Mouse (Mus musculus): ENCODE results near the gene Itga9.

Itga9 gene

GRCm38 (mm10) chr9:118866949-118867348, 260.5 kb downstream of the Itga9 start:
- no peak for DNase-seq (ENCODE audit: low read depth in 2 of 2, low spot score in 2 of 2)

GRCm38 (mm10) chr9:118867851-118868250, 261.4 kb downstream of the Itga9 start:
- DNase-seq (ENCODE audit: low read depth in 2 of 2, low spot score in 2 of 2) = no peak

- peak; percentile 46 to 60 for DNase-seq (ENCODE audit: low read depth in 2 of 2, low spot score in 2 of 2)
Measured at GRCm38 (mm10) chr9:118871089-118871488, 264.6 kb downstream of the Itga9 start.

DNA sequence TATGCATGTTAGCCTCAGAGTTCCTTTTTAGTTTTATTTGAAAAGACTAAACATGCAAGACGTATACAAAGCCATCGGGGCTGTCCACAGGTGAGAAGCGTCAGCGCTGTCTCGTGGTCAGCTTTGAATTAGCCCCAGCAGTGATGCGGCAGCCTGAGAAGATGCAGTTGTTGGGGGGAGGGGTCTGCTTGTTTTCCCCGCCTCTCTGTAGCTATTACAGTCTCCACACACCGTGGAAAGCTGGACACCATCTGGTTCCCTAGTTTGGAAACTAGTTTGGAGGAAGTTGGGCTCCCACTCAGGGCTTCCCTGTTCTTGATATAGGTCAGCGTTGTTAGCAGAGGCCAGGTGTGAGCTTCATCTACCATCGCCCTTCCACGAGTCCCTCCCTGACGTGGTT, 266.5 kb downstream of the Itga9 start:
- DNase-seq (ENCODE audit: low read depth in 2 of 2, low spot score in 2 of 2) = no peak

DNA sequence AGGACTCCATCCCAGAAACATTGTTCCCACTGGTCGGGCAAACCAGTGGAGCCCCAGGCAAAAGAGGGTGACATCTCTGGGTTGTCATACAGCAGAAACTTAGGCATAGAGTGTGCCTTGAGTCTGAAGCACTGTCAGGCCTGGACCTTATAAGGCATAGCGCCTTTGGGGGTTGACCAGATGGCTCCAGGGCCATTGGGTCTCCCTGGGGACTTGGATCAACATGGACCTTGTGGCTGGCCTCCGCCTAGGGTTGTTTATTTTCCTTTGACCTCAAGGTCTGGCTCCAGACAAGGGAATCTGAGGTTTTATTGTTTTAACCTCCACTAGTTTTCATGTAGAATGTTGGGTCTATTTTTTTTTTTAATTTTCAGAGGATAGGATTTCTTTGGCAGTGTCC, 267.1 kb downstream of the Itga9 start:
- DNase-seq (ENCODE audit: low read depth in 2 of 2, low spot score in 2 of 2) = no peak

GRCm38 (mm10) chr9:118875705-118876104, 269.2 kb downstream of the Itga9 start:
- no peak for DNase-seq (ENCODE audit: low read depth in 2 of 2, low spot score in 2 of 2)

DNA sequence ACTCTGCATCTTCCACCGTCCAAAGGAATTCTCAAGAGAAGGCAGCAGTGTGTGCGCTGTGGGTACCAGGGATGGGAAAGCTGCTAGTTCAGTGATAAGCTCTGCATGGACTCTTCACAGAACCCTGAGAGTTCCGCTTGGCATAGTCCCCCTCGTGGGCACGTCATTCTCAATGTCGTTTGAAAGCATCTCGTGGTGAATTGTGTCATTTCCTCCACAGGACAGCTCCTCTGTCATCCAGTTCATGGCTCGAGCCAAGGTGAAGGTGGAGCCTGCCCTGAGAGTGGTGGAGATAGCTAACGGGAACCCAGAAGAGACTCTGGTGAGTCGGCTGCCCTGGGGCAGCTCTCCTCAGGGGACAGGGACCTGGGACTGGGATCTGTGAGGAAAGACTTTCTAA, 270.4 kb downstream of the Itga9 start:
- DNase-seq (ENCODE audit: low read depth in 2 of 2, low spot score in 2 of 2) = no peak

DNA sequence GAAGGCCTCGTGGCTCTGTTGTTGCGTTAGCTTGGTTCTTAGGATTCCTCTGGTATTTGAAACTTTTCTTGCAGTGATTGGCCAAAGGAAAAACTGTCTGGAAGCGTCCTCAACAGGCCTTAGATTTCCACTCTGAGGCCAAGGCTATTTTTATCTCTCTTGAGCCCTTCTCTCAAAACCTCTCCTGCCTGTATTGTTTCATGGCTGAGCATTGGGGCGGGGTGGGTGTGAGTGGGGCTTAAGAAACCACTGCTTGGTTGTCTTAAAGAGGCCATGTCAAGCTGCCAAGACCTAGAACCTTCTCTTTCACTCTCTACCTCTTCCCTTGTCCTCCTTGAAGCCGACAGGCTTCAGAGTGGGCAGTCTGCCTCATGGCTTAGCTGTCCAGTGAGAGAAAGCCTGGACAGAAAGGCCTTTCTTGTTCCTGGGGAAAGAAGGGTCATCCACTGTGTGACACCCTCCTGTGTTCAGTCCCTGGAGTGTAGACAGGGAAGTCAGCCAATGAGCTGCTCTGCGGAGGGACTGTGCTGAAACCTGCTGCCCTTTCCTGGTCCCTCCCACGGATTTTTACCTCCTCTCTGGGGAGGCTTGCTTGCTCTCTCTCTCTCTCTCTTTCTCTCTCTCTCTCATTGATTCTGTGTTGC, 271.0 kb downstream of the Itga9 start:
- no peak for DNase-seq (ENCODE audit: low read depth in 2 of 2, low spot score in 2 of 2)

GRCm38 (mm10) chr9:118878596-118878995, 272.1 kb downstream of the Itga9 start:
- DNase-seq (ENCODE audit: low read depth in 2 of 2, low spot score in 2 of 2) = no peak

- peak in 1 of 2 experiments; percentile 5 for DNase-seq (ENCODE audit: low read depth in 2 of 2, low spot score in 2 of 2)
Measured at GRCm38 (mm10) chr9:118881281-118881945, 274.9 kb downstream of the Itga9 start.

- no peak for DNase-seq (ENCODE audit: low read depth in 2 of 2, low spot score in 2 of 2)
Measured at GRCm38 (mm10) chr9:118881946-118882284, 275.4 kb downstream of the Itga9 start.

- DNase-seq (ENCODE audit: low read depth in 2 of 2, low spot score in 2 of 2) = no peak
Measured at GRCm38 (mm10) chr9:118883150-118883549, 276.7 kb downstream of the Itga9 start.

DNA sequence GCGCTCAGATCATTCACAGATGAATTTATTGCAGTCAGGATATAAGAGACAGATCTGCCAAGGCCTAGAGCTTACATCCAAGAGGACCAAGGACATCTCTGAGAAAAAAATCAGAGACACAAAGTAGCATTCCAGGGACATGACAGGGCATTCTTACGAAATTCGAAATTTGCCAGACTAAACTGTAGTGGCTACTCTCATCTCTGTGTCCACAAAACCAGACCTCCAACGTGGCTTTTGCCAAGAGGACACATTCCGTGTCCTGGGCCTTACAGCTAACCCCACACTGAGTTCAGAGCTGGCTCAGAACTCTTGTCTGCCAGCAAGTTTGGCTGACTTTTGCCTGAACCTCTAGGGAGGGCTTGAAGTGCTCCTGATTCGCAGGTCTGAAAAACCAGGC, 279.3 kb downstream of the Itga9 start:
- DNase-seq (ENCODE audit: low read depth in 2 of 2, low spot score in 2 of 2) = no peak

- DNase-seq (ENCODE audit: low read depth in 2 of 2, low spot score in 2 of 2) = no peak
Measured at GRCm38 (mm10) chr9:118887201-118887600, 280.7 kb downstream of the Itga9 start.

DNA sequence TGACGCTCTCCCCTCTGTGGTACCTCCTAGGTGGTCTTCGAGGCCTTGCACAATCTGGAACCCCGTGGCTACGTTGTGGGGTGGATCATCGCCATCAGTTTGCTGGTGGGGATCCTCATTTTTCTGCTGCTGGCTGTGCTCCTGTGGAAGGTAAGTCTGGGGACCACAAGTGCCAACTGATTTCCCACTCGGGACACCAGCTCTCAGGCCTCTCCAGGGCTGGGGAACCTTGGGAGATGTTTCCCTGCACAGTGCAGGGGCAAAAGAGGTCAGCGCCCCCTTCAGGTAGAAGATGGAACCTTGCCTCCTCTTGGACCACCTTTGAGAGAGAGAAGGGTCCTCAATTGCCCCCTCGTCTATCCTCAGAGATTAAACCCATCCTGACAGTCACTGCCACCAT, 281.2 kb downstream of the Itga9 start:
- DNase-seq (ENCODE audit: low read depth in 2 of 2, low spot score in 2 of 2) = no peak

- DNase-seq (ENCODE audit: low read depth in 2 of 2, low spot score in 2 of 2) = no peak
Measured at GRCm38 (mm10) chr9:118890149-118890548, 283.7 kb downstream of the Itga9 start.

- no peak for DNase-seq (ENCODE audit: low read depth in 2 of 2, low spot score in 2 of 2)
Measured at GRCm38 (mm10) chr9:118890645-118891044, 284.2 kb downstream of the Itga9 start.

GRCm38 (mm10) chr9:118891068-118891467, 284.6 kb downstream of the Itga9 start:
- DNase-seq (ENCODE audit: low read depth in 2 of 2, low spot score in 2 of 2) = no peak

- DNase-seq (ENCODE audit: low read depth in 2 of 2, low spot score in 2 of 2) = no peak
Measured at GRCm38 (mm10) chr9:118891593-118891992, 285.1 kb downstream of the Itga9 start.

- DNase-seq (ENCODE audit: low read depth in 2 of 2, low spot score in 2 of 2) = no peak
Measured at GRCm38 (mm10) chr9:118895101-118895500, 288.6 kb downstream of the Itga9 start.

DNA sequence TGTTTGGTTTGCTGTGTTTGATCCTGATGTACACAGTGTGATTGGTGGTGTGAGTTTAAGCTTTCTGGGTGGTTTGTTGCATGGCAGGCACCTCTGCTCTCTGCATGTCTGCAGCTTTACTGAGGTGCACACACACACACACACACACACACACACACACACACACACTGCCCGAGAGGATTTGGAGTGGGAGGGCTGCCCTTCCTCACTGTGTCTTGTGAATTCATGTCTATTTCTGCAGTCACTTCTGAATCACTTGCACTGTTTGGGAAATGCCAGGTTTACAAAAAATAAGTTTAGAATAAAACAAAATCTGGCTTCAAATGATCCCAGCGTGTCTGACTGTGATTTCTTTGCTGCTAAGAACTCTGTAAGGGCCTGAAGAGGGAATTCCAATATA, 294.2 kb downstream of the Itga9 start:
- no peak for DNase-seq (ENCODE audit: low read depth in 2 of 2, low spot score in 2 of 2)

DNA sequence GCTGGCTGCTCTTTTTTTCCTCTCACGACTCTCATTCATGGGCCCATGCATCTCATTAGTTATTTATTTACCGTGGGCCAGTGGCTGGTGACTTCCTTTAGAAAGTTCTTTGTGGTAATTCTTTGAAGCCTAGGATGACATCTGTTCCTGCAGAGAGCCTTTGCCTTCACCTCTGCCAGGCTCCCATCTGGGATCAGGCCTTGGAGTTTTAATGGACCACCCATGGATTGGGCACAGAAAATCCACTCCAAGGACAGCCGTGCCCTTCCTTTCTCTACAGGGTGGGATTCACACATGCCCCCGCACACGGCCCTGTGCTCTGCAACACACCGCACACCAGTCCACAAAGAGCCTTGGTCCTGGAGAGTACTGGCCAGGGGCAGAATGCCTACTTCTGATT, 295.4 kb downstream of the Itga9 start:
- DNase-seq (ENCODE audit: low read depth in 2 of 2, low spot score in 2 of 2) = no peak
